Mouse (Mus musculus): ENCODE data around the gene Nkapd1. TPM values are rescaled to one million over a fixed set of nuclear protein-coding genes. Genes with fewer than 3 reads are reported as not detected.

Nkapd1 gene
- polyA plus RNA-seq (2015; fragmentation: Nextera tagmentation; extraction: Ambion mirVana) = 22.8 and 23.3 TPM in 2 replicates

GRCm38 (mm10) chr9:50616766-50617603 lies at the start of gene Nkapd1, which contains the start of gene Pih1d2:
Nkapd1 (minus strand) TSS chr9:50617464.
Pih1d2 (plus strand) TSS chr9:50617321.
- peak within 1 kb of the TSS; percentile 97 for H3K27ac ChIP-seq (replicated peaks)
- WGBS = 1% methylated on average over 75 of the region's 81 CpGs
- no peaks in the 10 kb centered on the region for H3K27me3 ChIP-seq
- no peaks in the 10 kb centered on the region for H3K9me3 ChIP-seq
- H3K4me3 ChIP-seq = peak within 1 kb of the TSS; percentile 97
- H3K4me2 ChIP-seq (replicated peaks) = peak within 1 kb of the TSS; percentile 90
- peak; percentile 95 for ATAC-seq (replicated peaks)
- H3K4me1 ChIP-seq = peaks cover 14% of the 10 kb centered on the region
- H3K9ac ChIP-seq (replicated peaks) = peak within 1 kb of the TSS; percentile 77
- H3K36me3 ChIP-seq = peaks cover 31% of the 10 kb centered on the region

- no peak overlapping the region for H3K4me3 ChIP-seq
- peaks cover 28% of the 10 kb centered on the region for H3K36me3 ChIP-seq
- H3K9me3 ChIP-seq = no peaks in the 10 kb centered on the region
- H3K4me2 ChIP-seq (replicated peaks) = no peak overlapping the region
- no peak overlapping the region for H3K9ac ChIP-seq (replicated peaks)
- 90% methylated on average over 6 of the region's 6 CpGs for WGBS
- H3K27ac ChIP-seq (replicated peaks) = no peak overlapping the region
- no peaks in the 10 kb centered on the region for H3K27me3 ChIP-seq
- no peaks in the 10 kb centered on the region for H3K4me1 ChIP-seq
- ATAC-seq (replicated peaks) = no peak
Measured at GRCm38 (mm10) chr9:50666442-50666841, 49.2 kb upstream of the Nkapd1 start.

GRCm38 (mm10) chr9:50664826-50665225 lies 47.6 kb upstream of the Nkapd1 start:
- Histone ChIP-seq H3K36me3 (peaks cover 28% of the 10 kb centered on the region), H3K9me3 (no peaks in the 10 kb centered on the region)

DNA sequence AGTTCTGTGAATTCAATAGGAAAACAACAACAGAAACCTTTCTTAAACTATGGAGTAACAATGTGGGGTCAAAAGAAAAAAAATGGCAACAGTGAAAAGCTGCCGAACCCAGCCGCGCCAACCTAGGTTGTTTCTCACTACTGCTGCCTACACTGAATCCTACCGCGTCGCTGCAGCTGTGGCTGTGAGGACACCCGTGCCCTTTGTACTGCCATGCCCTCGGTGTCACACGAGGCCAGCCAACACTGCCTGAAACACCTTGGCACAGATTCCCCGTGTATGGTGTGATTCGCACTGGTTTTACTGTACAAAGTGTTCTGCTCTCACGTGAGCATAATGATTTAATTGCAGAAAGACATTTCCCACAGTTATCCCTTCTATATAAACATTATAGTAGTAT lies 43.2 kb upstream of the Nkapd1 start:
- Histone ChIP-seq H3K27ac (replicated peaks) (no peak overlapping the region), H3K4me2 (replicated peaks) (peak overlapping the region; percentile 72)
- 13% methylated on average over 12 of the region's 12 CpGs for WGBS

More at GRCm38 (mm10) chr9:50664826-50665225, 47.6 kb upstream of the Nkapd1 start:
- Histone ChIP-seq H3K9ac (replicated peaks) (no peak overlapping the region), H3K4me2 (replicated peaks) (no peak overlapping the region), H3K27ac (replicated peaks) (no peak overlapping the region), H3K4me3 (no peak overlapping the region), H3K4me1 (peaks cover 6% of the 10 kb centered on the region), H3K27me3 (no peaks in the 10 kb centered on the region)
- ATAC-seq (replicated peaks) = no peak
- WGBS = 86% methylated on average over 5 of the region's 5 CpGs

GRCm38 (mm10) chr9:50659392-50660217 lies 42.3 kb upstream of the Nkapd1 start, which contains the start of gene Dlat:
Dlat (minus strand) TSS chr9:50659780.
- peak within 1 kb of the TSS; percentile 84 for H3K9ac ChIP-seq (replicated peaks)
- H3K9me3 ChIP-seq = no peaks in the 10 kb centered on the region
- ATAC-seq (replicated peaks) = peak; percentile 92
- peaks cover 19% of the 10 kb centered on the region for H3K4me1 ChIP-seq
- H3K27ac ChIP-seq (replicated peaks) = peak within 1 kb of the TSS; percentile 80
- H3K36me3 ChIP-seq = peaks cover 15% of the 10 kb centered on the region; the same call in 1 of the 2 replicates
- WGBS = under 1% methylated on average over 63 of the region's 63 CpGs
- peak within 1 kb of the TSS; percentile 72 for H3K4me2 ChIP-seq (replicated peaks)
- peak within 1 kb of the TSS; percentile 80 for H3K4me3 ChIP-seq
- H3K27me3 ChIP-seq = no peaks in the 10 kb centered on the region

More for the DNA sequence above, 43.2 kb upstream of the Nkapd1 start:
- Histone ChIP-seq H3K36me3 (peaks cover 16% of the 10 kb centered on the region; the same call in 1 of the 2 replicates), H3K4me1 (peaks cover 19% of the 10 kb centered on the region), H3K27me3 (no peaks in the 10 kb centered on the region), H3K9ac (replicated peaks) (peak overlapping the region; percentile 84), H3K9me3 (no peaks in the 10 kb centered on the region), H3K4me3 (peak overlapping the region; percentile 80)
- ATAC-seq (replicated peaks) = no peak

DNA sequence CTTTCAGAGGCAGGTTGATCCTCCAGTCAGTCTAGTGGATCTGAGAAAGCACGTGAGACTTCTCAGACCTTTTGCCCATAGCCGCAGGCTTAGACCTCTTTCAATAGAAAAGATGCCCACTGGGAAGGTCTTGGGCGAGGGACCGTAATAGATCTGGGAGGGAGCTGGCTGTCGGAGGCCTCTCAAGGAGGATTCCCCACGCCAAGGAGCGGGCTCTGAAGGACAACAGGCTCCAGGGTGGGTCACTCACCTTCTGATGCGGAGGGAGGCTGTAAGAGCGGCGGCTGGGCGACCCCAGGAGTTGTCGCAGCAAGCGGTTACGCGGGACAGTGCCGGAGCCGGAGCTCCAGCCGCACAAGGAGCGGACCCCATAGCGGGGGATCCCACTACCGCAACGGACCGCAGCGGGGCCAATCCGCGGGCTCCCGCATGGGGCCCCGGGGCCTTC lies 41.7 kb upstream of the Nkapd1 start:
- Histone ChIP-seq H3K36me3 (peaks cover 15% of the 10 kb centered on the region; the same call in 1 of the 2 replicates), H3K4me2 (replicated peaks) (peak overlapping the region; percentile 72), H3K27me3 (no peaks in the 10 kb centered on the region), H3K9ac (replicated peaks) (peak overlapping the region; percentile 84), H3K4me3 (peak overlapping the region; percentile 80), H3K9me3 (no peaks in the 10 kb centered on the region), H3K27ac (replicated peaks) (peak overlapping the region; percentile 80), H3K4me1 (peaks cover 19% of the 10 kb centered on the region)
- ATAC-seq (replicated peaks) = no peak
- under 1% methylated on average over 27 of the region's 28 CpGs for WGBS

GRCm38 (mm10) chr9:50658391-50658790 lies 41.1 kb upstream of the Nkapd1 start:
- H3K36me3 ChIP-seq = peaks cover 20% of the 10 kb centered on the region
- H3K27ac ChIP-seq (replicated peaks) = peak overlapping the region; percentile 80
- no peaks in the 10 kb centered on the region for H3K9me3 ChIP-seq
- peak overlapping the region; percentile 72 for H3K4me2 ChIP-seq (replicated peaks)
- no peak for ATAC-seq (replicated peaks)
- peak overlapping the region; percentile 84 for H3K9ac ChIP-seq (replicated peaks)
- no peaks in the 10 kb centered on the region for H3K27me3 ChIP-seq
- H3K4me1 ChIP-seq = peaks cover 19% of the 10 kb centered on the region
- 19% methylated on average over 5 of the region's 5 CpGs for WGBS
- peak overlapping the region; percentile 80 for H3K4me3 ChIP-seq

DNA sequence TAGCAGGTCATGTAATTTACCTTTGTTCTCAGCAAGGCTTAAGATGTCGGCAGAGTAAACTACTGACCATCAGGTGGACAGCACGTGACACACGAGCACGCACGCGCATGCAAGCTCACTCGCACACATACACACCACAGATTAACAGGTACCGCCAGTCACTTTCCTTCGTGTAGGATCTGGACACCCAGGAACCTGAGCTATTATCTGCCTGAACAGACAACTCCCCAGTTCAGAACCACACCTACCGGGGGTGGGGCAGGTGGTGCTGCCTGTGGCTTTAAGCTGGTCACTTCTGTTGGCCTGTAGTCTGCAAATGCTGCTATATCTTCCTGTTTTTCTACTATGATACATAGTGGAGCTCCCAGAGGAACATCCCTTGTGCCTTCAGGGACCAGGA lies 33.2 kb upstream of the Nkapd1 start:
- Histone ChIP-seq H3K36me3 (peaks cover 83% of the 10 kb centered on the region), H3K27ac (replicated peaks) (no peak overlapping the region), H3K9me3 (no peaks in the 10 kb centered on the region), H3K4me1 (no peaks in the 10 kb centered on the region), H3K9ac (replicated peaks) (no peak overlapping the region), H3K27me3 (no peaks in the 10 kb centered on the region), H3K4me2 (replicated peaks) (no peak overlapping the region), H3K4me3 (no peak overlapping the region)
- WGBS = 96% methylated on average over 10 of the region's 10 CpGs
- no peak for ATAC-seq (replicated peaks)

DNA sequence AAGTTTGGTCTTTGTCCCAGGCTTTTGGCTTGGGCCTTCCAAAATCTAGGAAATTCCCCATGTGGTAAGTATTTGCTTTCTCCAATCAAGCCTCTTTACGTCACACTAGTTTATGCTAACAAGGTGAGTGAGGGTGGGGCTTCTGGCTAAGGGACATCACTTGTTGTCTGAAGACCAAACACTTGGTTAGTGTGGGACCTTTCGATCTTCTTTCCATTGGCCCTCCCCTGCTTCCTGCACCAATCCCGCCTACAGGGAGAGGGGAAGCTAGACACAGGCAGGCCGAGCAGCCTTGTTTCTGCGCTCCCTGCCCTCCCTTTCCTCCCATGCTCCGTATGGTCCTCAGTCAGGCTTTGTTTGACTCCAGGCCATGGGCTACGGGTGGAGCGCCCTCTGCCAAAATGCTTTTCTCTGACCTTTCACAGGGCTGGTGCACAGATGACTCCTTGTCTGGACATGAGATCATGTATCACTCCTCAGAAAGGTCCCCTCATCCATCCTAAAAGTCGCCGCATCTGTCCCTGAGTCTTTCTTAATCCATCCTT lies 29.6 kb upstream of the Nkapd1 start:
- WGBS = 88% methylated on average over 10 of the region's 10 CpGs

GRCm38 (mm10) chr9:50634270-50634669 lies 17.0 kb upstream of the Nkapd1 start:
- H3K9ac ChIP-seq (replicated peaks) = no peak overlapping the region
- no peaks in the 10 kb centered on the region for H3K27me3 ChIP-seq
- H3K27ac ChIP-seq (replicated peaks) = no peak overlapping the region
- no peak overlapping the region for H3K4me3 ChIP-seq
- no peaks in the 10 kb centered on the region for H3K4me1 ChIP-seq
- no peaks in the 10 kb centered on the region for H3K9me3 ChIP-seq
- no peak for ATAC-seq (replicated peaks)
- no peak overlapping the region for H3K4me2 ChIP-seq (replicated peaks)
- peaks cover 48% of the 10 kb centered on the region for H3K36me3 ChIP-seq
- WGBS = 97% methylated on average over 11 of the region's 11 CpGs

More for the DNA sequence above, 29.6 kb upstream of the Nkapd1 start:
- H3K27ac ChIP-seq (replicated peaks) = no peak overlapping the region
- H3K4me2 ChIP-seq (replicated peaks) = no peak overlapping the region
- no peaks in the 10 kb centered on the region for H3K4me1 ChIP-seq
- no peak overlapping the region for H3K9ac ChIP-seq (replicated peaks)
- peaks cover 90% of the 10 kb centered on the region for H3K36me3 ChIP-seq
- H3K4me3 ChIP-seq = no peak overlapping the region
- no peaks in the 10 kb centered on the region for H3K9me3 ChIP-seq
- H3K27me3 ChIP-seq = no peaks in the 10 kb centered on the region
- ATAC-seq (replicated peaks) = no peak

DNA sequence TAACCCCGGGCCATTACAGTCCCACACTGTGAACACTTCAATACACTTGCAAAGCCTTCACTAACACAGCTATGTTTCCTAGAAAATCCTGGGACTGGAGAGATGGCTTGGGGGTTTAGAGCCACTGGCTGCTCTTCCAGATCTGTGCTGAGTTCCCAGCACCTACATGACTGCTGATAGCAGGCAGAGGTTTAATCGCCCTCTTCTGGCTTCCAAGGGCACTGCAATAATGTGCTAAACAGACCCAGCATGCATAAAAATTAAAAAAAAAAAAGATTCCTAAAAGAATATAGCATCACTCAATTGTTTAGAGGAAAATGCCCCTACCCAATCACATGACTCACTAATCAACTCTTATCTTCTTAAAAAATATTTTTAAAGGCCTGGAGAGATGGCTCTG lies 15.8 kb upstream of the Nkapd1 start:
- Histone ChIP-seq H3K9me3 (no peaks in the 10 kb centered on the region), H3K4me3 (no peak overlapping the region), H3K9ac (replicated peaks) (no peak overlapping the region), H3K36me3 (peaks cover 39% of the 10 kb centered on the region), H3K4me1 (no peaks in the 10 kb centered on the region), H3K4me2 (replicated peaks) (no peak overlapping the region), H3K27me3 (no peaks in the 10 kb centered on the region), H3K27ac (replicated peaks) (no peak overlapping the region)
- 72% methylated on average over 2 of the region's 2 CpGs for WGBS
- no peak for ATAC-seq (replicated peaks)

All from forebrain, embryonic 15.5 days (tissue).